Mouse (Mus musculus) limb, embryonic 13.5 days (tissue): ENCODE data around the gene Mad1l1. TPM values are rescaled to one million over a fixed set of nuclear protein-coding genes. Genes with fewer than 3 reads are reported as not detected.

Experiments
- ATAC-seq: fragments of 200-750 bp; cut with Nextera tagmentation; 2 replicates; pipeline ENCODE4 v1.8.0; 2017; ENCODE audit warnings: low read depth, moderate number of reproducible peaks, moderate TSS enrichment; ENCODE audit not compliant: low FRiP score
- H3K27ac ChIP-seq: fragments of 300-500 bp; sonication (generic); 2 replicates; pipeline ENCODE4 v1.5.1; 2015; ENCODE audit warnings: inconsistent platforms, mild to moderate bottlenecking, moderate library complexity
- H3K27me3 ChIP-seq: fragments of 300-500 bp; sonication (generic); 2 replicates; pipeline ENCODE4 v1.6.1; 2015; ENCODE audit warnings: mild to moderate bottlenecking, inconsistent platforms
- H3K36me3 ChIP-seq: fragments of 300-500 bp; sonication (generic); 2 replicates; pipeline ENCODE4 v1.6.1; 2015; ENCODE audit warnings: inconsistent platforms, mild to moderate bottlenecking, moderate library complexity
- H3K4me1 ChIP-seq: fragments of 300-500 bp; sonication (generic); 2 replicates; pipeline ENCODE4 v1.6.1; 2015; ENCODE audit warnings: inconsistent platforms
- H3K4me2 ChIP-seq: fragments of 300-500 bp; sonication (generic); replicated peaks from 2 replicates; pipeline ENCODE4 v1.6.1; 2015; ENCODE audit warnings: inconsistent platforms, mild to moderate bottlenecking, moderate library complexity
- H3K4me3 ChIP-seq: fragments of 300-500 bp; sonication (generic); 2 replicates; pipeline ENCODE4 v1.5.1; 2015; ENCODE audit warnings: moderate library complexity, mild to moderate bottlenecking, inconsistent platforms
- H3K9ac ChIP-seq: fragments of 300-500 bp; sonication (generic); 2 replicates; pipeline ENCODE4 v1.6.1; 2015; ENCODE audit warnings: mild to moderate bottlenecking, inconsistent platforms
- H3K9me3 ChIP-seq: fragments of 300-500 bp; sonication (generic); 2 replicates; pipeline ENCODE4 v1.6.1; 2016; ENCODE audit warnings: inconsistent platforms
- WGBS: fragments of 180-500 bp; shearing (Covaris S2); methylation state at CpG from one replicate; pipeline ENCODE4 v1.1.7; 2015; 5-methylcytosine and 5-hydroxymethylcytosine counted together
- polyA plus RNA-seq: library from polyadenylated mRNA; unstranded; fragments of >200 nt; fragmentation: Nextera tagmentation; extraction: Ambion mirVana; gene quantifications from 2 replicates; pipeline ENCODE4 v1.2.1, GENCODE M21; 2015

Gene Mad1l1
- polyA plus RNA-seq, 1 experiment from 2014 or later = 52.6 TPM

DNA sequence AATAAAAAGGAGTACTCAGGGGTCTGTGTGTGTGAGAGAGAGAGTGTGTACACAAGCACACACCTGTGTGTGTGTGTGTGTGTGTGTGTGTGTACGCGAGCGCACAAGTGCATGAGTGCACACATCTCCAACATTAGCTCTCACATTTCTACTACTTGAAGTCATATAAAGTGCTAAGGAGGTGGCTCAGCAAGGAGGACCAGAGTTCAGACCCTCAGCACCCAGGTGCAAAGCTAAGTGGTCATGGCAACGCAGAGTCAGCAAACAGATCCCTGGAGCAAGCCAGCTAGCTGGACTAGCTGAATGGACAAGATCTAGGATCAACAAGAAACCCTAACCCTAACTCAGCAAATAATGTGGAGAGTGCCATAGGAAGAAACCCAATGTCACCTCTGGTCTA, 139.0 kb downstream of the Mad1l1 start:
- no peak overlapping the region for H3K4me2 ChIP-seq
- no peak overlapping the region for H3K27ac ChIP-seq
- H3K9me3 ChIP-seq = no peaks in the 10 kb centered on the region
- no peak overlapping the region for H3K9ac ChIP-seq
- peaks cover 4% of the 10 kb centered on the region for H3K4me1 ChIP-seq
- H3K4me3 ChIP-seq = no peak overlapping the region
- H3K27me3 ChIP-seq = no peaks in the 10 kb centered on the region
- no peaks in the 10 kb centered on the region for H3K36me3 ChIP-seq
- ATAC-seq = no peak
- 92% methylated on average over 4 of the region's 4 CpGs for WGBS

DNA sequence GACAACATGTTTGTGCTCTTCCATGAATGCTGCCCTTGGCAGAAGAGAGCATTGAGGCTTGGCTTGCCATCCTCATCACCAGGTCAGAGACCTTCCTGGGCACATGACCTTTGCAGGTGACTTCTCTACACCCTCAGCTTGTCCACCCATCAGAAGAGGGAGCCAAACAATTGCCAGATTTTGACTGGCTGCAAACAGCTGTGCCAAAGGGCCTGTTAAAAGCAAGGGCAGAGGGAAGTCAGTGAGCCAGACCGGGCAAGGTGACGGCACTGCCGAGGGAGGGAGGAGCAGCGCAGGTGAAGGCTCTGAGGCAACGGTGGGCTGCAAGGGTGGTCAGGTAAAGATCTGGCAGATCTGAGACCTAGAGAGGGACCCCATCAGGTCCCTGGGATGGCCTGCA, 141.3 kb downstream of the Mad1l1 start:
- no peak for ATAC-seq
- Histone ChIP-seq H3K9ac (no peak overlapping the region), H3K27me3 (no peaks in the 10 kb centered on the region), H3K4me2 (no peak overlapping the region), H3K36me3 (no peaks in the 10 kb centered on the region), H3K4me3 (no peak overlapping the region), H3K4me1 (peaks cover 24% of the 10 kb centered on the region), H3K9me3 (no peaks in the 10 kb centered on the region), H3K27ac (no peak overlapping the region)
- 94% methylated on average over 5 of the region's 5 CpGs for WGBS

DNA sequence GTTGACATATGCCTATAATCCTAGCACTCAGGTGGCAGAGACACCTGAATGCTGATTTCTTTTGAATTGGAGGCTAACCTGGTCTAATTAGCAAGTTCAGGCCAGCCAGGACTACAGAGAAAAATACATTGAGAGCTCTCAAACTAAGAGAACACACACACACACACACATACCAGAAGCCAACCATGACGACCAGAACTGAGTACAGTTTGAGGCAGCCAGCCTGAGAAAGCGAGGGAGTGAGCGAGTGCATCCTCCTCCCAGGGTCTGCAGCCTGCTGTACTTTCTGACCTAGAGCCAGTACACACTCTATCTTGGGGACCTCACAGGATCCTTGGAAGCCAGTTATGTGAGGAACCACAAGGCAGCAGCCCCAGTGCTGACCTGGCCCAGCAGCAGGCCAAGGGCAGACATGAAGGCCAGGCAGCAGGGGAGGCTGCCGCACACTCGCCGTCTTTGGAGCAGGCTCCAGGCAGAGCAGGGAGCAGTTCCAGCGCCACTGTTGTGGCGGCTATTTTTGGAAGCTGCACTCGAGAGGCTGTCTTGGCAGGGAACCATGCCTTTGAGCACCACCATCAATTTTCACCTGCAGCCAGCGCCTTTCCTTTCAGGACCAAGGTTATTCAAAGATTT, 143.2 kb downstream of the Mad1l1 start:
- Histone ChIP-seq H3K27ac (no peak overlapping the region), H3K27me3 (no peaks in the 10 kb centered on the region), H3K4me1 (peaks cover 36% of the 10 kb centered on the region), H3K4me3 (no peak overlapping the region), H3K9ac (no peak overlapping the region), H3K4me2 (no peak overlapping the region), H3K36me3 (no peaks in the 10 kb centered on the region), H3K9me3 (no peaks in the 10 kb centered on the region)
- 58% methylated on average over 10 of the region's 10 CpGs for WGBS
- ATAC-seq = no peak

DNA sequence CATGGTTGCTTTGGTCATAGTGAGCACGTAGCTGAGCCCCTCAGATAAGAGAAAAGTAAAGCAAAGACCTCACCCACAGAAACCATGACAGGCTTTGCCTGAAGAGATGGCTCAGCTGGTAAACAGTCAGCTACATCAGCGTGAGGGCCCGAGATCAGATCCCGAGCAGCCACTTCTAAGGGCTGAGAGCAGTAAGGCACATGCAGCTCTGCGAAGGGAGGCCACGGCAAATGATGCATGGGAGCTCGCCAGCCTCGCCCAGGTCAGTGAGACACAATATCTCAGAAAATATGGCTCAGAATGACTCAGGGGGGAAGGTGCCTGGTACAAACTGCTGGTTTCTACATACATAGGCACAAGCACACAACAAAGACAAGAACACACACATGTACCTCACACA, 143.8 kb downstream of the Mad1l1 start:
- Histone ChIP-seq H3K9me3 (no peaks in the 10 kb centered on the region), H3K4me3 (no peak overlapping the region), H3K36me3 (no peaks in the 10 kb centered on the region), H3K9ac (no peak overlapping the region), H3K27ac (no peak overlapping the region), H3K4me1 (peaks cover 36% of the 10 kb centered on the region), H3K27me3 (no peaks in the 10 kb centered on the region), H3K4me2 (no peak overlapping the region)
- ATAC-seq = no peak
- 82% methylated on average over 8 of the region's 8 CpGs for WGBS

DNA sequence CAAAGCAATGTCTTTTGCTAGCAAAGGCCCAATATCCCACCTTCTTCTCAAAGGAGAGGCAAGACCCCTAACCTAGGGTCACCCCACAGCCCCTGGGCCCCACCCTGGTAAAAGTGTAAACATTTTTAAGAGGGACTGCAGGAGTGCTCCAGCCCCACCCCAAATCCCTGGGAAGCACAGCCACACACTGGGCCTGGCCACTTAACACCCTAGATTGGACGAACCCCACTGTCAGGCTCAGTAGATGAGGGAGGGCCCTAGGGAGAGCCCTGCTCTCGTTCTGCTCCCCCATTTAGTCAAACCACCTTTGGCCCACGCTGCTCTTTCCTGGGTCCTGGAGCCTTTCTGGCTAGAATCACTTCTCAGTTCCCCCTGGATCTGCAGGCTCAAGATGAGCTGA, 145.0 kb downstream of the Mad1l1 start:
- Histone ChIP-seq H3K4me1 (peaks cover 36% of the 10 kb centered on the region), H3K9ac (0 out of 2 replicates have a peak overlapping the region, but pooled peaks have one; percentile 5), H3K4me2 (no peak overlapping the region), H3K36me3 (no peaks in the 10 kb centered on the region), H3K9me3 (no peaks in the 10 kb centered on the region), H3K27me3 (no peaks in the 10 kb centered on the region), H3K27ac (no peak overlapping the region), H3K4me3 (no peak overlapping the region)
- 44% methylated on average over 3 of the region's 3 CpGs for WGBS
- no peak for ATAC-seq

DNA sequence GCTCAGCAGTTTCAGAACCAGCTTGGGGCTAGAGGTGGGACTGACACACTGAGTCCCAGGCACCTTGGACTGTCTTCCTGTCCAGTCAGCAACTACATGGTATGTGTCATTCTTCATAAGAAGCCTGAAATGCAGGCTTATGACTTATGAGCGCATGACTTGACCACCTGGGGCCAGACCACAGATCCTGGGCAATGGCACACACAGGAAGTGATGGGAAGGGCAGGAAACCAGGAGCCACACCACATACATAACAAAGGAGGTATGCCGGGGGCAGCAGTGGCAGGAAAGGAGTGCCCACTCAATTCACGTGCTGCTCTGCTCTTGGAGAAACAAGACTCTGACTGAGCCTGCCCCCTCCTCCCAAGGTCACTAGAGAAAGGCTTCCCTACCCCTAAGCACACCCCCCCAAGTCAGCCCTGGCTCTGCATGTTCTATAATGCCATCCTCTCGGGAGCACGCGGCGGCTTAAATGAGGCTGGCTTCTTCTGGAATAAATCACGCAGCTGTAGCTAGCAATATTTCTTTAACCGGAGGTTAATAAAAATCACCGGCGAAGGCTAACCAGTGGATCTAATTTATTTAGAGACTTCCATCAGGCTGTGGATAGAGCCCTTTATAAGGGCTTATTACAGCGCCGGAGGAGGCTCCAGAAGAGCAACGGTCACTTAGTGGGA, 146.4 kb downstream of the Mad1l1 start:
- H3K9me3 ChIP-seq = no peaks in the 10 kb centered on the region
- no peak overlapping the region for H3K4me2 ChIP-seq
- no peak overlapping the region for H3K4me3 ChIP-seq
- H3K36me3 ChIP-seq = no peaks in the 10 kb centered on the region
- 35% methylated on average over 14 of the region's 14 CpGs for WGBS
- H3K4me1 ChIP-seq = peaks cover 36% of the 10 kb centered on the region
- ATAC-seq = no peak
- H3K27ac ChIP-seq = 0 out of 2 replicates have a peak overlapping the region, but pooled peaks have one; percentile 15
- H3K27me3 ChIP-seq = no peaks in the 10 kb centered on the region
- 0 out of 2 replicates have a peak overlapping the region, but pooled peaks have one; percentile 19 for H3K9ac ChIP-seq

DNA sequence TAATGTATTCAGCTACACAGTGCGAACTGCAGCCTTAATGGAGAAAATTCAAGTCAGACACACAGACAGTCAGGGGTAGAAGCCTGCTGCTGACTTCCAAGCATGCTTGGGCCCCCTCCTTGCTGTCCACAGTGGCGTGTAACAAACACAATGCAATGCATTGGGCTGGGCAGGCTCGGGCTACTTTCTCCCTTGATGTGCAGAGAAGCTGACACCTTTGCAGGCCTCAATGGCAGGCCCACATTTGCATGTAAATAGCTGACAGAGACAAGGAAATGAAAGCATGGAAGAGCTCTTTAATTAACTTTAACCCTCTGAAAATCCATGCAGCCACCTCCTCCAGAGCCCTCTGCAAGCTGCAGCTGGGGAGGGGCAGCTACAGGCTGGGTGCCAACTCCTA, 147.3 kb downstream of the Mad1l1 start:
- 49% methylated on average over 3 of the region's 3 CpGs for WGBS

DNA sequence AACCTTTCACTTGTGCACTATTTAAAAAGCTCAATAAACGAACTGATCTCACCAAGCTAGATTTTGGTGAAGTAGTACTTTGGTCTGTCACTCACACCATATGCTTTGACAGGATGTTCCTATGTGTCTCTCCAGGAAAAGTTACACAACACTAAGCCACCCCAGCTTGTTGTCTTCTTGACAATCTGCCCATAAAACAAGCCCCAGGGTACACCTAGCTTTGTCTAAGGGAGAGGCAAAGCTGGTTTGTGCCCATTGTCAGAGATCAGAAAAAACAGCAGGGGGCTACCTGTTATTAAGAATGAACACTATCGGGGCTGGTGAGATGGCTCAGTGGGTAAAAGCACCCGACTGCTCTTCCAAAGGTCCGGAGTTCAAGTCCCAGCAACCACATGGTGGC, 148.2 kb downstream of the Mad1l1 start:
- no peak overlapping the region for H3K27ac ChIP-seq
- no peak overlapping the region for H3K4me2 ChIP-seq
- peaks cover 34% of the 10 kb centered on the region for H3K4me1 ChIP-seq
- no peak for ATAC-seq
- no peaks in the 10 kb centered on the region for H3K36me3 ChIP-seq
- no peaks in the 10 kb centered on the region for H3K27me3 ChIP-seq
- H3K9ac ChIP-seq = no peak overlapping the region
- no peaks in the 10 kb centered on the region for H3K9me3 ChIP-seq
- H3K4me3 ChIP-seq = no peak overlapping the region
- 87% methylated on average over 4 of the region's 4 CpGs for WGBS

More for the DNA sequence above, 147.3 kb downstream of the Mad1l1 start:
- 0 out of 2 replicates have a peak overlapping the region, but pooled peaks have one; percentile 19 for H3K9ac ChIP-seq
- H3K9me3 ChIP-seq = no peaks in the 10 kb centered on the region
- H3K4me3 ChIP-seq = no peak overlapping the region
- H3K4me2 ChIP-seq = no peak overlapping the region
- ATAC-seq = no peak
- H3K27me3 ChIP-seq = no peaks in the 10 kb centered on the region
- no peaks in the 10 kb centered on the region for H3K36me3 ChIP-seq
- no peak overlapping the region for H3K27ac ChIP-seq
- H3K4me1 ChIP-seq = peaks cover 36% of the 10 kb centered on the region

DNA sequence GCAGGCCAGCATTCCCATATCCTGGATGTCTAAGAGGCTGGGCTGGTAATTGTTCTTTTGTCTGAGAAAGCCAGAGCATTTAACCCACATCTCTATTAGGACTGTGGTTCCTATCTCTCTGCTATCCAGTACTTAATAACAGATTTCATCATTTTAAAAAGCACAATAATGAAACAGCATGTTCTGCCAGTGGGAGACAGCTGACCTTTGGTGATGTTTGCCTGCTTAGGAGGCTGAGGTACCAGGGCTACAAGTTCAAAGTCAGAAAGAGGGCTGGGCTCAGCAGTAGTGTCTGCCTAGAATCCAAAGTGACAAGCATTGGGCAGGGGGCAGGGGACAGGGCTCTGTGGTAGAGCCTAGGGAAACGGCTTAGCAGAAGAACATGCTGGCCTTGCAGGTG, 149.6 kb downstream of the Mad1l1 start:
- H3K9me3 ChIP-seq = no peaks in the 10 kb centered on the region
- no peak overlapping the region for H3K4me2 ChIP-seq
- H3K27me3 ChIP-seq = no peaks in the 10 kb centered on the region
- H3K4me1 ChIP-seq = peaks cover 27% of the 10 kb centered on the region
- H3K36me3 ChIP-seq = no peaks in the 10 kb centered on the region
- no peak overlapping the region for H3K27ac ChIP-seq
- ATAC-seq = no peak
- 79% methylated on average over 1 of the region's 1 CpGs for WGBS
- H3K4me3 ChIP-seq = no peak overlapping the region
- no peak overlapping the region for H3K9ac ChIP-seq

DNA sequence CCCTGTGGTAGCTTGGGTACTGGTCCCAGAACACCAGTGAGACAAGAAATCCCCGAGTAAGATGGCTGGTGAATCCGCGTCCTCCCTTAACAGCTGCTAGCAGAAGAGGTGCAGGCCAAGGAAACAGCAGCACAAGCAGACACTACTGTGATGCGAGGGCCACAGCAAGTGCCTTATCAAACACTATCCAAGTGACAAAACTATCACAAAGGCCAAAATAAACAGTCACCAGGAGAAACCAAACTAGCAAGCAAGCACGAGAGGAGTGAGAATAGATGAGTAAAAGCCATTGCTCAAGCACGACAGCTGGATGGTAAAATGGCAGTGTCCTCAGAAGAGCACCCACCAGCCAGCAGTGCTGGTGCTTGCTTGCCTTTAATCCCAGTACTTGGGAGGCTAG, 153.8 kb downstream of the Mad1l1 start:
- Histone ChIP-seq H3K27me3 (no peaks in the 10 kb centered on the region), H3K27ac (no peak overlapping the region), H3K36me3 (no peaks in the 10 kb centered on the region), H3K4me3 (no peak overlapping the region), H3K9ac (no peak overlapping the region), H3K4me2 (no peak overlapping the region), H3K9me3 (no peaks in the 10 kb centered on the region), H3K4me1 (no peaks in the 10 kb centered on the region)
- 74% methylated on average over 6 of the region's 6 CpGs for WGBS
- ATAC-seq = no peak

DNA sequence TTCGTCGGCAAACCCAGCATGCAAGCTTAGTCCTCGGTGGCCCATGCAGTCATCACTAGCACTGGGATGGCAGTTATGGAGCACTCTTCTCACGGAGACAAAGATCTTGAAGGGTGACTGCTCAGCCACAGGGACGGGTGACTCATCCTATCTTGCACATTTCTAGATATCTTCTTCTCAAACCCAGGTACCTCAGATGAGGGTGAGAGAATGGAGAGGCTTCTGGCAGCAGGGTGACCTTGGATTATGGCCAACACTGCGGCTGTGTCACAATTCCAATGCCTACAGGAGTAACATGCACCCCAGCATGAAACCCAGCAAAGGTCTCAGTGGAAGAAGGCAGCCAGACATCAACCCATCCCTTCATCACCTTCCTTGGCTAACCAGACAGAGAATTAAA, 154.3 kb downstream of the Mad1l1 start:
- WGBS = 93% methylated on average over 6 of the region's 6 CpGs
- Histone ChIP-seq H3K27ac (no peak overlapping the region), H3K27me3 (no peaks in the 10 kb centered on the region), H3K9me3 (no peaks in the 10 kb centered on the region), H3K36me3 (no peaks in the 10 kb centered on the region), H3K4me1 (no peaks in the 10 kb centered on the region), H3K9ac (no peak overlapping the region), H3K4me3 (no peak overlapping the region), H3K4me2 (no peak overlapping the region)
- no peak for ATAC-seq

DNA sequence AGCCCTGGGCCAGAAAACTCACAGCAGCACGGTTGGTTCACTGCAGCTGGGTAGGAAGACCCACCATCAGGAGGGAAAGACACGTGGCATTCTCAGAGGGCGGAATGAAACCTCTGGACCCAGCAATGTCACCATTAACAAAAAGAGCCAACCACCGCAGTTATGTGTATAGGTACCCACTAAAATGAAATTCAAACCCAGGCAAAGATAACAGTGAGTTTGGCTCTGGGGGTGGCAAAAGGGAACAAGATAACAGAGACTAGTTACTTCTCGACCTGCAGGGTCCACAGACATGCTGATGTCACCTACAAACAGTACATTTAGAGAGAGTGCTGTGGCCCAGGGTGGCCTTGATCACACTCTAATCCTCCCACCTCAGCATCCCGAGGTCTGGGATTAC, 157.4 kb downstream of the Mad1l1 start:
- Histone ChIP-seq H3K9ac (no peak overlapping the region), H3K9me3 (no peaks in the 10 kb centered on the region), H3K4me1 (no peaks in the 10 kb centered on the region), H3K4me2 (no peak overlapping the region), H3K27me3 (no peaks in the 10 kb centered on the region), H3K36me3 (no peaks in the 10 kb centered on the region), H3K4me3 (no peak overlapping the region), H3K27ac (no peak overlapping the region)
- ATAC-seq = no peak
- WGBS = 79% methylated on average over 6 of the region's 6 CpGs
